Mouse (Mus musculus): ENCODE measurements around the gene Tmcc1. TPM values are rescaled to one million over a fixed set of nuclear protein-coding genes. Genes with fewer than 3 reads are reported as not detected.

Gene Tmcc1
- polyA plus RNA-seq, 1 experiment, result 20.5 TPM

DNA sequence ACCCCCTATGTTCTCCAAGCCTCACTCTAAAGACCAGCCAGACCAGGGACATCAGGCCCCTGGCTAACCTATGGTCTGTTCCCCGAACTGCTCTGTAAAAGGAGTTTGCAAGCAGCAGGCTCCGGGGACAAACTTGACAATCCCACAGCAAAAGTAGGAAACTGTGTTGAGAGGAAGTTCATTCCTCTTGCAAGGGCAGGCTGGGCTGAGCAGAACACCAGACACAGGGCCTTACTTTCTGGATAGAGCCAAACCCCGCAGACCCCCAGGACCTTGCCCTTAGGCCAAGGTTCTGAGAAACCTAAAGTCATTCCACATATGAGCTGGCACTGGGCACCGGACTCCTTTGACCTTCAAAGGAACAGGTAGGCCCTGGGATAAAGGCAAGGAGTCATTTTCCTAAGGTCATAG, 197.8 kb downstream of the Tmcc1 start:
- H3K27ac ChIP-seq (ENCODE audit: insufficient read depth, low read length), result no peak overlapping the region
- no peak overlapping the region for H3K9ac ChIP-seq (ENCODE audit: low read depth, poor library complexity, severe bottlenecking)
- H3K36me3 ChIP-seq (ENCODE audit: control insufficient read depth, insufficient read depth, low read length, poor library complexity, severe bottlenecking), result no peaks in the 10 kb centered on the region
- H3K27me3 ChIP-seq (ENCODE audit: control insufficient read depth, insufficient read depth, low read length, poor library complexity, severe bottlenecking), result peaks cover 16% of the 10 kb centered on the region; the same call in 1 of the 2 replicates
- TF ChIP-seq CTCF (IDR thresholded peaks at IDR 0.05; ENCODE audit: low read depth, low read length) (no peak), EP300 (IDR thresholded peaks at IDR 0.05; ENCODE audit: insufficient read depth, low read depth, low read length) (no peak), POLR2A (IDR thresholded peaks at IDR 0.05; ENCODE audit: insufficient read depth, low read length) (no peak)
- no peaks in the 10 kb centered on the region for H3K9me3 ChIP-seq (replicated peaks; ENCODE audit: control insufficient read depth, insufficient read depth, low read length, poor library complexity, severe bottlenecking)
- H3K4me3 ChIP-seq (ENCODE audit: low read depth, low read length), result no peak overlapping the region
- no peaks in the 10 kb centered on the region for H3K4me1 ChIP-seq (ENCODE audit: control insufficient read depth, insufficient read depth, low read length)

DNA sequence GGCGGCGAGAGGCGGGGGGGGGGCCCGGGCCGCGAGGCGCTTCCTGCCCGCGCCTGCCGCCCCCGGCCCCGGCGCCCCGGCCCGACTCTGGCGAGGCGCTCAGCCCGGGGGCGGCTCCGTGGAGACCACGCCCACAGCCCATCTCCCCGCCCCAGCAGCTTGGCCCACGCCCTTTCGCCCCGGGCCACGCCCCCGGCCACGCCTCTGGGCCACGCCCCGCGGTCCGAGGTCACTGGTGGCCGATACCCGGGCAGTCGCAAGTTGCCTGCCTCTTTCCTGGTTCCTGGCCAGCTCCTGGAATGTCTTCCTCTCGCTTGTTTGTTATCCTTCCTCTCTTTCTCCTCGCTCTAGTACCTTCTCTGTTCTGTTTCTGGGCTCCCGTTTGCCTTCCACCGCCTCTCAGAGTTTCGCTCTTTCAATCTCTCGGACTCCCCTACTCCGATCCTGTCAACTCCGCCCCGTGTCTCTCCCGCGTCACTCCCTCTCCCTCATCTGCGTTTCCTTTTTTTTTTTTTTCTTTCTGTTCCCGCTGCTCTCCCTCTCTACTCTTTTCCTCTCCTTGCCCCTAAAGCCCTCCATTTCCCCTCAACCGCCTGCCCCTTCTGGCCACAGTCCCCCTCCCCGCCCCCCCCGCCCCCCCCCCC, 198.3 kb downstream of the Tmcc1 start, which contains the start of gene Plxnd1:
TSS of gene Plxnd1 (minus strand) at position 129 of the 644 bp plus-strand sequence.
- Histone ChIP-seq H3K9ac (ENCODE audit: low read depth, poor library complexity, severe bottlenecking) (peak within 1 kb of the TSS; percentile 62), H3K4me1 (ENCODE audit: control insufficient read depth, insufficient read depth, low read length) (no peaks in the 10 kb centered on the region), H3K9me3 (replicated peaks; ENCODE audit: control insufficient read depth, insufficient read depth, low read length, poor library complexity, severe bottlenecking) (no peaks in the 10 kb centered on the region), H3K27ac (ENCODE audit: insufficient read depth, low read length) (no peak within 1 kb of the TSS), H3K4me3 (ENCODE audit: low read depth, low read length) (peak within 1 kb of the TSS; percentile 82), H3K27me3 (ENCODE audit: control insufficient read depth, insufficient read depth, low read length, poor library complexity, severe bottlenecking) (peaks cover 16% of the 10 kb centered on the region; the same call in 1 of the 2 replicates), H3K36me3 (ENCODE audit: control insufficient read depth, insufficient read depth, low read length, poor library complexity, severe bottlenecking) (no peaks in the 10 kb centered on the region)
- no peak for TF ChIP-seq EP300 (IDR thresholded peaks at IDR 0.05; ENCODE audit: insufficient read depth, low read depth, low read length)
- TF ChIP-seq CTCF (IDR thresholded peaks at IDR 0.05; ENCODE audit: low read depth, low read length), result no peak

DNA sequence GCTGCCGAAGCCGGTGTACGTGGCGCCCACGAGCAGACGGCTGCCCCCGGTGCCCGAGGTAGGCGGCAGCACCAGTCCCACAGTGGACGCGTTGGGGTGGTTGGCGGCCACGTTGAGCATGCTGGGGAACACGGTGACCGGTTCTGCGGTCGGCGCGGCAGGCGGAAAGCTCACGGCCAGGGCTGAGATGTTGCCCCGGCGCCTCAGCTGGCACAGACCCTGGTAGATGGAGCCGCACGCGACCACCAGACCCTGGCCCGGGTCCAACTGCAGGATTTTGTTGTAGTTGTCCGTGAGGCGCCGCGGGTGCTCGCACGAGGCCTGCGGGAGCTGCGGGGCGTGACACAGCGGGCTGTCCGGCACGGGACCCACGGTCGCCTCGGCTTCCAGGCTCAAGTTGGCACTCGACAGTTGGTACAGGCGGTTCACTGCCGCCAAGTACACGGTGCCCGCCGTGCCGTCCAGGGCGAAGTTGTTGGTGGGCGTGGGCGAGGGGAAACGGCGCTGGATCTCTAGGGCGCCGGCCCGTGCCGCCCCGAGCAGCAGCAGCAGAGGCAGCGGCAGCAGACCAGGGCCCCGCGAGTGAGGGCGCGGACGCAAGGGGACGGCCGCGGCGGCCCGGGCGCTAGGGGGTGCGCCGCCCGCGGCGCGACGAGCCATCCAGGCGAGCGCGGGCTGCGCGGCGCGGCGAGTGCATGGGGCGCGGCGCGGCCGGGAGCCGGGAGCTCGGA, 199.0 kb downstream of the Tmcc1 start:
- Histone ChIP-seq H3K4me3 (ENCODE audit: low read depth, low read length) (peak overlapping the region; percentile 68), H3K36me3 (ENCODE audit: control insufficient read depth, insufficient read depth, low read length, poor library complexity, severe bottlenecking) (no peaks in the 10 kb centered on the region), H3K27ac (ENCODE audit: insufficient read depth, low read length) (no peak overlapping the region), H3K9me3 (replicated peaks; ENCODE audit: control insufficient read depth, insufficient read depth, low read length, poor library complexity, severe bottlenecking) (no peaks in the 10 kb centered on the region), H3K27me3 (ENCODE audit: control insufficient read depth, insufficient read depth, low read length, poor library complexity, severe bottlenecking) (peaks cover 16% of the 10 kb centered on the region; the same call in 1 of the 2 replicates), H3K4me1 (ENCODE audit: control insufficient read depth, insufficient read depth, low read length) (no peaks in the 10 kb centered on the region), H3K9ac (ENCODE audit: low read depth, poor library complexity, severe bottlenecking) (peak overlapping the region; percentile 62)
- TF ChIP-seq CTCF (IDR thresholded peaks at IDR 0.05; ENCODE audit: low read depth, low read length), result no peak
- no peak for TF ChIP-seq EP300 (IDR thresholded peaks at IDR 0.05; ENCODE audit: insufficient read depth, low read depth, low read length)
- no peak for TF ChIP-seq POLR2A (IDR thresholded peaks at IDR 0.05; ENCODE audit: insufficient read depth, low read length)

DNA sequence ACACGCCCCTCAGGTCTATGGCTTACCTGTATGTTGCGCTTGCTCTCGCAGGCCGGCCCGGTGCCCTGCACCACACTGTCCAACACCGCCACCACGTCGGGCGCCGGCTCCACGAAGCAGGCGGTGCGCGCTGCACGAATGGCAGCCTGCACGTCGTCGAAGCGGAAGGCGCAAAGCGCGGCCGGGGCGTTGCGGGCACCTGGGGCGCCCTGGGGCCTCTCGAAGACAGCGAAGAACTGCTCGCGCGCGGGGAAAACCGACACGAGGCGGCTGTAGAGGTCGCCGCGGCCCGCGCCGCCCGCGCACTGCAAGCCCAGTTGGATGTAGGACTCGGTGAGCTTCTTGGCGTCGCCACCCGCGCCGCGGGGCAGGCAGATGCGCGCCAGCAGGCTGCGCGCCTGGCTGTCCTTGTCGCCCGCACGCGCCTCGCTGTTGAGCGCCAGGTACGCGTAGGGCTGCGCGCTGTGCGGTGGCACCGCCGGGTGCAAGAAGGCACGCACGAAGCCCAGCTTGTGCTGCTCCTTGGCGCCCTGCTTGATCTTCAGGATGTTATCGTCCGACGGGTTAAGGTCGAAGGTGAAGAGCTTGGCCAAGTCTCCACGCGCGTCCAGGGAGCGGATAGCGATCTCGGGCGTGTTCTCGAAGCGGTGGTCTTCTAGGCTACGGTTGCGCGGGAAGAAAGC, 199.7 kb downstream of the Tmcc1 start:
- peak overlapping the region; percentile 68 for H3K4me3 ChIP-seq (ENCODE audit: low read depth, low read length)
- no peaks in the 10 kb centered on the region for H3K9me3 ChIP-seq (replicated peaks; ENCODE audit: control insufficient read depth, insufficient read depth, low read length, poor library complexity, severe bottlenecking)
- no peak for TF ChIP-seq CTCF (IDR thresholded peaks at IDR 0.05; ENCODE audit: low read depth, low read length)
- TF ChIP-seq POLR2A (IDR thresholded peaks at IDR 0.05; ENCODE audit: insufficient read depth, low read length), result no peak
- TF ChIP-seq EP300 (IDR thresholded peaks at IDR 0.05; ENCODE audit: insufficient read depth, low read depth, low read length), result no peak
- 0 out of 2 replicates have a peak overlapping the region, but pooled peaks have one; percentile 62 for H3K9ac ChIP-seq (ENCODE audit: low read depth, poor library complexity, severe bottlenecking)
- H3K36me3 ChIP-seq (ENCODE audit: control insufficient read depth, insufficient read depth, low read length, poor library complexity, severe bottlenecking), result no peaks in the 10 kb centered on the region
- peaks cover 16% of the 10 kb centered on the region; the same call in 1 of the 2 replicates for H3K27me3 ChIP-seq (ENCODE audit: control insufficient read depth, insufficient read depth, low read length, poor library complexity, severe bottlenecking)
- no peak overlapping the region for H3K27ac ChIP-seq (ENCODE audit: insufficient read depth, low read length)
- no peaks in the 10 kb centered on the region for H3K4me1 ChIP-seq (ENCODE audit: control insufficient read depth, insufficient read depth, low read length)

DNA sequence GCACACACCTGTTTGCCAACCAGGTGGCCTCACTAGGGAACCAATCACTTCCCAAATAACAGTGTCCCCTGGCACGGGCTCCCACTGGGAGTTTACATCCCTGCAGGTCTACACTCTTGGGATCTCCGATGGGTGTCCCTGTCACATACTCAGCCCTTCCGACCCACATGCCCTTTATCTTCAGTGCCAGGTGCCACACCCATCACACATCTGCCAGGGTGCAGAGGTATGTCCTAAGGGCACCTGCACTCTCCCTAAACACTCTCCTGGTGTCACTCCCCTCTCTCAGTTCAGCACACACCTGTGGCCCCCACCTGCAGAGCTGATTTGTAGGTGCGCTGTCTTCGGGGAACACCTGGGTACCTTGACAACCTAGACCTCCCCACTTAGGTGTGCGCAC, 200.3 kb downstream of the Tmcc1 start:
- Histone ChIP-seq H3K36me3 (ENCODE audit: control insufficient read depth, insufficient read depth, low read length, poor library complexity, severe bottlenecking) (no peaks in the 10 kb centered on the region), H3K4me3 (ENCODE audit: low read depth, low read length) (peak overlapping the region; percentile 19), H3K4me1 (ENCODE audit: control insufficient read depth, insufficient read depth, low read length) (no peaks in the 10 kb centered on the region), H3K27ac (ENCODE audit: insufficient read depth, low read length) (no peak overlapping the region), H3K9me3 (replicated peaks; ENCODE audit: control insufficient read depth, insufficient read depth, low read length, poor library complexity, severe bottlenecking) (no peaks in the 10 kb centered on the region), H3K9ac (ENCODE audit: low read depth, poor library complexity, severe bottlenecking) (no peak overlapping the region), H3K27me3 (ENCODE audit: control insufficient read depth, insufficient read depth, low read length, poor library complexity, severe bottlenecking) (peaks cover 16% of the 10 kb centered on the region; the same call in 1 of the 2 replicates)
- TF ChIP-seq EP300 (IDR thresholded peaks at IDR 0.05; ENCODE audit: insufficient read depth, low read depth, low read length) (no peak), CTCF (IDR thresholded peaks at IDR 0.05; ENCODE audit: low read depth, low read length) (no peak), POLR2A (IDR thresholded peaks at IDR 0.05; ENCODE audit: insufficient read depth, low read length) (no peak)
